Mouse (Mus musculus) thymus, adult 2 months (tissue): ENCODE measurements around the gene Vmn1r188.

Experiments
- CTCF ChIP-seq: fragments of 200-500 bp; IDR thresholded peaks from 2 replicates; pipeline ENCODE4 v1.5.1; 2012; ENCODE audit warnings: mild to moderate bottlenecking, control low read depth, low read length, moderate library complexity, borderline replicate concordance; ENCODE audit not compliant: control insufficient read depth, poor library complexity, insufficient read depth; ENCODE audit errors: extremely low read depth
- POLR2A ChIP-seq: fragments of 200-500 bp; IDR thresholded peaks from 2 replicates; pipeline ENCODE4 v1.6.1; 2012; ENCODE audit warnings: mild to moderate bottlenecking, low read length, control low read depth, moderate library complexity; ENCODE audit not compliant: control insufficient read depth, poor library complexity, insufficient read depth; ENCODE audit errors: extremely low read depth

- TF ChIP-seq CTCF (no peak), POLR2A (no peak)
Measured at GRCm38 (mm10) chr13:22039364-22039763, 44.9 kb upstream of the Vmn1r188 start.
